Mouse (Mus musculus) fibroblast of lung, adult 2 months (primary cell): Measurements from ENCODE around the gene Gm15097.
"Not testable (repeated sequence)": the region's sequence is repeated elsewhere in the genome, so short reads cannot be mapped to it uniquely, and the experiment has no call there.

Experiments
- DNase-seq: peaks from one replicate; pipeline ENCODE4 v3.0.0-alpha.2; 2011; ENCODE audit warnings: low read depth

Gene Gm15097

GRCm38 (mm10) chrX:149784173-149784572, at the start of gene Gm15097:
TSS of gene Gm15097 (plus strand) at chrX:149784473.
- not testable (repeated sequence) for DNase-seq

GRCm38 (mm10) chrX:149762853-149763252, 21.4 kb upstream of the Gm15097 start:
- DNase-seq = not testable (repeated sequence)

GRCm38 (mm10) chrX:149811178-149811577, 26.9 kb downstream of the Gm15097 start:
- DNase-seq = not testable (repeated sequence)
